Mouse (Mus musculus): Measurements from ENCODE around the gene Ccr6. TPM values are rescaled to one million over a fixed set of nuclear protein-coding genes. Genes with fewer than 3 reads are reported as not detected.

Gene Ccr6
- total RNA-seq, 1 experiment: 0.18 TPM

GRCm38 (mm10) chr17:8290736-8291135, 54.9 kb downstream of the Ccr6 start:
- no peak overlapping the region for H3K9ac ChIP-seq (ENCODE audit: insufficient read depth, low read depth, low read length, poor library complexity, severe bottlenecking)
- H3K9me3 ChIP-seq (ENCODE audit: control insufficient read depth, insufficient read depth, low read depth, low read length): no peaks in the 10 kb centered on the region
- DNase-seq (ENCODE audit: low read depth, low spot score): no peak
- no peak overlapping the region for H3K27ac ChIP-seq (ENCODE audit: insufficient read depth, low read depth, low read length, poor library complexity, severe bottlenecking)
- H3K36me3 ChIP-seq (ENCODE audit: control insufficient read depth, insufficient read depth, low read length, poor library complexity, severe bottlenecking): no peaks in the 10 kb centered on the region
- no peak overlapping the region for H3K4me3 ChIP-seq (ENCODE audit: insufficient read depth in 1 of 2, low read depth in 1 of 2, low read length in 2 of 2, poor library complexity in 1 of 2, severe bottlenecking in 1 of 2)
- TF ChIP-seq ZNF384 (IDR thresholded peaks at IDR 0.05; ENCODE audit: low read depth, low read length) (no peak), HCFC1 (IDR thresholded peaks at IDR 0.05; ENCODE audit: borderline replicate concordance, insufficient read depth, low read length) (no peak), ZC3H11A (IDR thresholded peaks at IDR 0.05; ENCODE audit: borderline replicate concordance, low read depth, low read length) (no peak), MAFK (IDR thresholded peaks at IDR 0.05; ENCODE audit: insufficient read depth, low read depth, low read length) (no peak)
- H3K4me1 ChIP-seq (ENCODE audit: control insufficient read depth in 2 of 2, insufficient read depth in 2 of 2, low read length in 2 of 2, poor library complexity in 1 of 2): no peaks in the 10 kb centered on the region
- in situ Hi-C loops (cut with MboI; ENCODE audit: low sequenced_read_pairs in 2 of 2, unreplicated experiment in 2 of 2): no loop called here

DNA sequence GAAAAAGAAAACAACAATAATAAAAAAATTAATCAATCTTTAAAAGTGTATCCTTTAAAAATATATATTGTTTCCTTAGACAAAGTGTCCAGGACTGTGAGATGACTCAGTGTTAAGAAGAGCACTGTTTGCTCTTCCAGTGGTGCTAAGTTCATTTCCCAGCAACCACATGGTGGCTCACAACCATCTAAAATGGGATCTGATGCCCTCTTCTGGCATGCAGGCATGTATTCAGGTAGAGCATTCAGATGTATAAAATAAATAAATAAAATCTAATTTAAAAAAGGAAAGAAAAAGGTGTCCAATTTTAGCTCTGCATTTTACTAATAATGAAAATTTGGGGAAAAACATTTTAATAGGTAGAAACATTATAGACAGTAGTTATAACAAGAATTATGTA, 60.0 kb downstream of the Ccr6 start:
- H3K4me1 ChIP-seq (ENCODE audit: control insufficient read depth in 2 of 2, insufficient read depth in 2 of 2, low read length in 2 of 2, poor library complexity in 1 of 2): no peaks in the 10 kb centered on the region
- in situ Hi-C loops (cut with MboI; ENCODE audit: low sequenced_read_pairs in 2 of 2, unreplicated experiment in 2 of 2): no loop called here
- no peak overlapping the region for H3K27ac ChIP-seq (ENCODE audit: insufficient read depth, low read depth, low read length, poor library complexity, severe bottlenecking)
- no peak overlapping the region for H3K4me3 ChIP-seq (ENCODE audit: insufficient read depth in 1 of 2, low read depth in 1 of 2, low read length in 2 of 2, poor library complexity in 1 of 2, severe bottlenecking in 1 of 2)
- H3K36me3 ChIP-seq (ENCODE audit: control insufficient read depth, insufficient read depth, low read length, poor library complexity, severe bottlenecking): no peaks in the 10 kb centered on the region
- H3K9me3 ChIP-seq (ENCODE audit: control insufficient read depth, insufficient read depth, low read depth, low read length): no peaks in the 10 kb centered on the region
- TF ChIP-seq HCFC1 (IDR thresholded peaks at IDR 0.05; ENCODE audit: borderline replicate concordance, insufficient read depth, low read length): no peak
- no peak for TF ChIP-seq MAFK (IDR thresholded peaks at IDR 0.05; ENCODE audit: insufficient read depth, low read depth, low read length)
- no peak overlapping the region for H3K9ac ChIP-seq (ENCODE audit: insufficient read depth, low read depth, low read length, poor library complexity, severe bottlenecking)
- no peak for DNase-seq (ENCODE audit: low read depth, low spot score)

DNA sequence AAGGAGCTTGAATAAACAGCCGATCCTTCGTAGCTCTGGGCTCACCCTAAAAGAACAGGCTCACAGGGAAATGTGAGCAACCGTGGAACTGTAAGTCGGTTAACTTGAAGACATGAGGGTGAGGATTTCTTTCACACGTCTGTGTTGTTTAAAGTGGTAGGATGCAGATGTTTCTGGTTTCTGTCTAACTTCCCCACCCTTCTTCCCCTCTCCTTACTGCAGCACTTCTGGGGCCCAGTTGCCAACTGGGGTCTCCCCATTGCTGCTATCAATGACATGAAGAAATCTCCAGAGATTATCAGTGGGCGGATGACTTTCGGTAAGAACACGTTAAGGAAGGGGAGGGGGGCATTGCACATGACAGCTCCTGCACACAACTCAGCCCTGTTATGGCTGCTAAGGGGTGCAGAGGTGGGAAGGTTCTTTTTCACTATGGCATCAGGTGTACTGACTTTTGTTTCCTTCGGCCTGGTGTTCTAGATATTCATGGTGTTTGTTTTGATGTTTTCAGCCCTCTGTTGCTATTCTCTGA, 60.5 kb downstream of the Ccr6 start:
- no peak for DNase-seq (ENCODE audit: low read depth, low spot score)
- no peak for TF ChIP-seq CHD2 (IDR thresholded peaks at IDR 0.05; ENCODE audit: low read depth, low read length)
- no peak for TF ChIP-seq ZC3H11A (IDR thresholded peaks at IDR 0.05; ENCODE audit: borderline replicate concordance, low read depth, low read length)
- no peak for TF ChIP-seq HCFC1 (IDR thresholded peaks at IDR 0.05; ENCODE audit: borderline replicate concordance, insufficient read depth, low read length)
- no peak for TF ChIP-seq MAFK (IDR thresholded peaks at IDR 0.05; ENCODE audit: insufficient read depth, low read depth, low read length)
- TF ChIP-seq ZNF384 (IDR thresholded peaks at IDR 0.05; ENCODE audit: low read depth, low read length): no peak
- Histone ChIP-seq H3K27ac (ENCODE audit: insufficient read depth, low read depth, low read length, poor library complexity, severe bottlenecking) (no peak overlapping the region), H3K9me3 (ENCODE audit: control insufficient read depth, insufficient read depth, low read depth, low read length) (no peaks in the 10 kb centered on the region), H3K36me3 (ENCODE audit: control insufficient read depth, insufficient read depth, low read length, poor library complexity, severe bottlenecking) (no peaks in the 10 kb centered on the region), H3K9ac (ENCODE audit: insufficient read depth, low read depth, low read length, poor library complexity, severe bottlenecking) (no peak overlapping the region), H3K4me3 (ENCODE audit: insufficient read depth in 1 of 2, low read depth in 1 of 2, low read length in 2 of 2, poor library complexity in 1 of 2, severe bottlenecking in 1 of 2) (no peak overlapping the region), H3K4me1 (ENCODE audit: control insufficient read depth in 2 of 2, insufficient read depth in 2 of 2, low read length in 2 of 2, poor library complexity in 1 of 2) (no peaks in the 10 kb centered on the region)
- in situ Hi-C loops (cut with MboI; ENCODE audit: low sequenced_read_pairs in 2 of 2, unreplicated experiment in 2 of 2): no loop called here

GRCm38 (mm10) chr17:8297746-8298145, 61.9 kb downstream of the Ccr6 start:
- H3K9ac ChIP-seq (ENCODE audit: insufficient read depth, low read depth, low read length, poor library complexity, severe bottlenecking): no peak overlapping the region
- H3K27ac ChIP-seq (ENCODE audit: insufficient read depth, low read depth, low read length, poor library complexity, severe bottlenecking): no peak overlapping the region
- TF ChIP-seq MAFK (IDR thresholded peaks at IDR 0.05; ENCODE audit: insufficient read depth, low read depth, low read length) (no peak), ZNF384 (IDR thresholded peaks at IDR 0.05; ENCODE audit: low read depth, low read length) (no peak), CHD2 (IDR thresholded peaks at IDR 0.05; ENCODE audit: low read depth, low read length) (no peak), ZC3H11A (IDR thresholded peaks at IDR 0.05; ENCODE audit: borderline replicate concordance, low read depth, low read length) (no peak), HCFC1 (IDR thresholded peaks at IDR 0.05; ENCODE audit: borderline replicate concordance, insufficient read depth, low read length) (no peak)
- DNase-seq (ENCODE audit: low read depth, low spot score): no peak
- H3K4me1 ChIP-seq (ENCODE audit: control insufficient read depth in 2 of 2, insufficient read depth in 2 of 2, low read length in 2 of 2, poor library complexity in 1 of 2): no peaks in the 10 kb centered on the region
- H3K36me3 ChIP-seq (ENCODE audit: control insufficient read depth, insufficient read depth, low read length, poor library complexity, severe bottlenecking): no peaks in the 10 kb centered on the region
- in situ Hi-C loops (cut with MboI; ENCODE audit: low sequenced_read_pairs in 2 of 2, unreplicated experiment in 2 of 2): no loop called here
- H3K4me3 ChIP-seq (ENCODE audit: insufficient read depth in 1 of 2, low read depth in 1 of 2, low read length in 2 of 2, poor library complexity in 1 of 2, severe bottlenecking in 1 of 2): no peak overlapping the region
- no peaks in the 10 kb centered on the region for H3K9me3 ChIP-seq (ENCODE audit: control insufficient read depth, insufficient read depth, low read depth, low read length)

DNA sequence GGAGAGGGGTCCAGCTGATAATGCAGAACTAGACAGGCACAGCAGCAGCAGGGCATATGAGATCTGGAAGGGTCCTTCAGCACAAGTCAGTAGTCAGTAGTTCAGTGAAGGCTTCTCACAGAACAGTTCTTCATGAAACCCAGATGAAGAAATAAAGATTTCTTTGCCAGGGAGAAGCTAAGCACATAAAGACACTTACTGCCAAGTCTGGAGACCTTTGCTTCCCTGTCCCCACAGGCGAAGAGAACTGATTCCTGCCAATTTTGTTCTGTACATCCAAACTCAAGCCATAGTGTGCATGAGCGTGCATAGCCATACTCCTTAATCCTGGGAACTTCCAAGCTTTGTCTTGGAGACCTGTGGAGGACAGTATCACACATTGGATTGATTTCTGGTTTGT, 62.4 kb downstream of the Ccr6 start:
- Histone ChIP-seq H3K9ac (ENCODE audit: insufficient read depth, low read depth, low read length, poor library complexity, severe bottlenecking) (no peak overlapping the region), H3K4me1 (ENCODE audit: control insufficient read depth in 2 of 2, insufficient read depth in 2 of 2, low read length in 2 of 2, poor library complexity in 1 of 2) (no peaks in the 10 kb centered on the region), H3K27ac (ENCODE audit: insufficient read depth, low read depth, low read length, poor library complexity, severe bottlenecking) (no peak overlapping the region), H3K36me3 (ENCODE audit: control insufficient read depth, insufficient read depth, low read length, poor library complexity, severe bottlenecking) (no peaks in the 10 kb centered on the region), H3K4me3 (ENCODE audit: insufficient read depth in 1 of 2, low read depth in 1 of 2, low read length in 2 of 2, poor library complexity in 1 of 2, severe bottlenecking in 1 of 2) (no peak overlapping the region), H3K9me3 (ENCODE audit: control insufficient read depth, insufficient read depth, low read depth, low read length) (no peaks in the 10 kb centered on the region)
- no peak for TF ChIP-seq CHD2 (IDR thresholded peaks at IDR 0.05; ENCODE audit: low read depth, low read length)
- TF ChIP-seq ZNF384 (IDR thresholded peaks at IDR 0.05; ENCODE audit: low read depth, low read length): no peak
- TF ChIP-seq MAFK (IDR thresholded peaks at IDR 0.05; ENCODE audit: insufficient read depth, low read depth, low read length): no peak
- TF ChIP-seq ZC3H11A (IDR thresholded peaks at IDR 0.05; ENCODE audit: borderline replicate concordance, low read depth, low read length): no peak
- no peak for TF ChIP-seq HCFC1 (IDR thresholded peaks at IDR 0.05; ENCODE audit: borderline replicate concordance, insufficient read depth, low read length)
- DNase-seq (ENCODE audit: low read depth, low spot score): no peak
- in situ Hi-C loops (cut with MboI; ENCODE audit: low sequenced_read_pairs in 2 of 2, unreplicated experiment in 2 of 2): no loop called here
